Mouse (Mus musculus) kidney, postnatal 0 days (tissue): ENCODE data around the gene Ebf1. TPM values are rescaled to one million over a fixed set of nuclear protein-coding genes. Genes with fewer than 3 reads are reported as not detected.
A peak's percentile ranks its signal among the peaks of the same experiment; 100 is the strongest.

ENCODE experiments used
- ATAC-seq: fragments of 200-750 bp; cut with Nextera tagmentation; replicated peaks from 2 replicates; pipeline ENCODE4 v1.8.0; 2017; ENCODE audit warnings: low read depth, moderate number of reproducible peaks, moderate TSS enrichment, moderate library complexity; ENCODE audit not compliant: low FRiP score
- DNase-seq: peaks from one replicate; pipeline ENCODE4 v3.0.0-alpha.2; 2016; ENCODE audit warnings: low spot score
- H3K27ac ChIP-seq: fragments of 300-500 bp; sonication (generic); 2 replicates; pipeline ENCODE4 v1.5.1; 2014; ENCODE audit warnings: mild to moderate bottlenecking
- H3K27me3 ChIP-seq: fragments of 300-500 bp; sonication (generic); 2 replicates; pipeline ENCODE4 v1.6.1; 2014; ENCODE audit warnings: low read length, mixed read lengths; ENCODE audit not compliant: insufficient read depth
- H3K36me3 ChIP-seq: fragments of 300-500 bp; sonication (generic); 2 replicates; pipeline ENCODE4 v1.6.1; 2014; ENCODE audit warnings: low read length, mixed read lengths; ENCODE audit not compliant: insufficient read depth
- H3K4me1 ChIP-seq: fragments of 300-500 bp; sonication (generic); replicated peaks from 2 replicates; pipeline ENCODE4 v1.6.1; 2014; ENCODE audit warnings: antibody characterized with exemption, low read length, mixed read lengths; ENCODE audit not compliant: insufficient read depth
- H3K4me2 ChIP-seq: fragments of 300-500 bp; sonication (generic); 2 replicates; pipeline ENCODE4 v1.6.1; 2014; ENCODE audit warnings: mild to moderate bottlenecking, low read length, moderate library complexity, mixed read lengths
- H3K4me3 ChIP-seq: fragments of 300-500 bp; sonication (generic); replicated peaks from 2 replicates; pipeline ENCODE4 v1.5.1; 2014; ENCODE audit warnings: low read depth, low read length
- H3K9ac ChIP-seq: fragments of 300-500 bp; sonication (generic); 2 replicates; pipeline ENCODE4 v1.6.1; 2014; ENCODE audit warnings: low read depth, low read length
- H3K9me3 ChIP-seq: fragments of 300-500 bp; sonication (generic); replicated peaks from 2 replicates; pipeline ENCODE4 v1.6.1; 2016; ENCODE audit warnings: low read length, inconsistent platforms, mixed read lengths
- CTCF ChIP-seq: IDR thresholded peaks from 2 replicates; pipeline ENCODE4 v1.5.1; 2016; ENCODE audit warnings: antibody characterized with exemption, low read depth, mild to moderate bottlenecking, moderate library complexity
- WGBS: fragments of 180-500 bp; shearing (Covaris S2); extraction: QIAGEN DNeasy Blood & Tissue Kit; methylation state at CpG from one replicate; pipeline ENCODE4 v1.1.7; 2014; 5-methylcytosine and 5-hydroxymethylcytosine counted together
- polyA plus RNA-seq: library from polyadenylated mRNA; unstranded; fragments of >200 nt; fragmentation: Nextera tagmentation; extraction: Ambion mirVana; gene quantifications from 2 replicates; pipeline ENCODE4 v1.2.1, GENCODE M21; 2015

Gene Ebf1
- polyA plus RNA-seq, 1 experiment from 2014 or later, result 19.6 TPM

- ATAC-seq (no peak), DNase-seq (no peak)
- no peak overlapping the region for H3K4me2 ChIP-seq
- TF ChIP-seq CTCF, result no peak
- 37% methylated on average over 8 of the region's 8 CpGs for WGBS
- no peaks in the 10 kb centered on the region for H3K27me3 ChIP-seq
- no peak overlapping the region for H3K27ac ChIP-seq
- no peak overlapping the region for H3K9ac ChIP-seq
- H3K9me3 ChIP-seq, result no peaks in the 10 kb centered on the region
- H3K4me1 ChIP-seq, result no peaks in the 10 kb centered on the region
- no peak overlapping the region for H3K4me3 ChIP-seq
- H3K36me3 ChIP-seq, result no peaks in the 10 kb centered on the region
These were observed 307.8 kb downstream of the Ebf1 start for GRCm38 (mm10) chr11:44924896-44925295.

DNA sequence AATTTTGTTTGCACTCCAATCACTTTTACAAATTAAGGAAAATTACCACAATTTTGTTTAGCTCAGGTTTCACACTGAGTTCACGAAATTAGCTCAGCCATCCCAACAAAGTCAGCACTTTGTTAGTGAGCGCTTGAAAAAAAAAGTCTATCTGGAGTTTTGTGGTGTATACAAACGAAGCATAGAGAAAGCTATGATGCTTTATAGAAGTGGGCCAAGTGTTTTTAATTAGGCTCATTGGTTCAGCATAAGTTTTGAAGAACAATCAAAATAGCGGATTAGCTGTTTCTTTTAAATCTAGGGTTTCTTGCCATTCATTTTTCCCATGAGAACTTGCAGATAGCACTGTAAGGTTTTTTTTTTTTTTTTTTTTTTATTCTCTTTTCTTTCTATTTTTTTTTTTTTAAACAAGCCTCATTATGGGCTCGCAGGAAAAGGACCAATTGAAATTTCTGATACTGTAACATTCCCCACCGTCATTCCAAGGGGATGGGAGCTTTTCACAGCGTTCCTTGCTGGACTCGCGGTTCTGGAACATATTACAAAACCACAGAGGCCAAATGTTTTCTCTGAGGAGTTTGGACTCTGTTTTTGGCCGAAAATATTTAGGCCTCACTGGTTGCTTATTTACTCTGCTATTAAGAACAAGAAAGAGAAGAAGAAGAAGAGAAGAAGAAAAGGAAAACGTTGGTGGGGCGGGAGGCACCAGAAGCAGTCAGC, 308.8 kb downstream of the Ebf1 start:
- Histone ChIP-seq H3K9me3 (no peaks in the 10 kb centered on the region), H3K4me2 (no peak overlapping the region), H3K4me3 (no peak overlapping the region), H3K9ac (no peak overlapping the region), H3K36me3 (no peaks in the 10 kb centered on the region), H3K4me1 (no peaks in the 10 kb centered on the region), H3K27me3 (no peaks in the 10 kb centered on the region), H3K27ac (no peak overlapping the region)
- 83% methylated on average over 12 of the region's 12 CpGs for WGBS
- no peak for DNase-seq
- no peak for ATAC-seq
- no peak for TF ChIP-seq CTCF

GRCm38 (mm10) chr11:44928403-44928802, 311.3 kb downstream of the Ebf1 start:
- H3K27ac ChIP-seq, result no peak overlapping the region
- no peak overlapping the region for H3K4me3 ChIP-seq
- no peak for TF ChIP-seq CTCF
- no peak overlapping the region for H3K4me2 ChIP-seq
- 79% methylated on average over 6 of the region's 6 CpGs for WGBS
- no peaks in the 10 kb centered on the region for H3K27me3 ChIP-seq
- H3K36me3 ChIP-seq, result no peaks in the 10 kb centered on the region
- H3K9ac ChIP-seq, result no peak overlapping the region
- no peaks in the 10 kb centered on the region for H3K9me3 ChIP-seq
- no peak for ATAC-seq
- no peaks in the 10 kb centered on the region for H3K4me1 ChIP-seq
- no peak for DNase-seq

DNA sequence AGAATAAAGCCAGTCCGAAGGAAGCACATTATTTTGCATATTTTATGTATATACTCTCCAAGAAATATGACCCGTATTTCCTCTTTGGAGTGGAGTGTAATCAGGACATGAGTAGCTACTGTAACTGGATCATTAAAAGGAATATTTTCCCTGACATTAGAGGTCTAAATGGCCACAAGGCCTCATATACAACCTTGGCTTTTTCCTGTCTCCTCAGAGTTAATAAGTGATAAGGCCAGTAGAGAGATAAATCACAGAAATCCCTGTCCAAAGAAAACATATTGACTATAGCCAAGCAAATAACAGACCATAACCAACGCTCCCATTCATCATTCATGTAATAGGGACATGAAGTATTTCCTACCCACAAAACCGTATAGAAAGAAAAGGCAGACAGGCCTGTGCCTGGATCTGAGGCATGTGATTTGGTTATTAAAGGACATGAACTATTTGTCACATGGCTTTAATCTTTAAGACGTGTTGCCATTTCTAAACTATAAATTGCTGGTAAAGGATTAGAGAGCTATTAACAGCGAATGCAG, 315.9 kb downstream of the Ebf1 start:
- Histone ChIP-seq H3K27me3 (no peaks in the 10 kb centered on the region), H3K4me1 (no peaks in the 10 kb centered on the region), H3K27ac (no peak overlapping the region), H3K9ac (no peak overlapping the region), H3K36me3 (no peaks in the 10 kb centered on the region), H3K4me3 (no peak overlapping the region), H3K4me2 (no peak overlapping the region), H3K9me3 (no peaks in the 10 kb centered on the region)
- WGBS, result 48% methylated on average over 6 of the region's 6 CpGs
- no peak for ATAC-seq
- TF ChIP-seq CTCF, result no peak
- peak; percentile 77 for DNase-seq

DNA sequence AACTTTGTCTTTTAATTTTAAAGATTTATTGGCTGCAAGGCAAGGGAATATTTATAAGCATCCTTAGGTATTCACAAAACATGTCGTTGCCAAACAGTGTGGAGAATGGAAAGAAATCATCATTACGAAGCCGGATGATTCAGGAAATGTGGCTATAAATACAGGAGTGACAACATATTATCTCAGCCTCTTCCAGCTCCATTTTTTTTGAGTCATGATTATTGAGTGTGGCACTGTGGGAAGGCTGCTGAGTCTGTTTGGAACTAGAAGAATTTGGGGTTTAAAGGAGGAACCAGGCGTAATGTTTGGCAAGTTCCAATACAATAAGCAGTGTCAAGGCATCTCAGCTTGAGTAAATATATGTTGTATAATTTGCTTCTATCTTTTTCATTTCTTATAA, 326.7 kb downstream of the Ebf1 start:
- no peak overlapping the region for H3K27ac ChIP-seq
- WGBS, result 80% methylated on average over 4 of the region's 4 CpGs
- H3K27me3 ChIP-seq, result no peaks in the 10 kb centered on the region
- no peak overlapping the region for H3K4me2 ChIP-seq
- H3K4me1 ChIP-seq, result no peaks in the 10 kb centered on the region
- DNase-seq, result no peak
- H3K9me3 ChIP-seq, result no peaks in the 10 kb centered on the region
- no peak overlapping the region for H3K4me3 ChIP-seq
- H3K36me3 ChIP-seq, result no peaks in the 10 kb centered on the region
- TF ChIP-seq CTCF, result no peak
- H3K9ac ChIP-seq, result no peak overlapping the region
- ATAC-seq, result no peak

DNA sequence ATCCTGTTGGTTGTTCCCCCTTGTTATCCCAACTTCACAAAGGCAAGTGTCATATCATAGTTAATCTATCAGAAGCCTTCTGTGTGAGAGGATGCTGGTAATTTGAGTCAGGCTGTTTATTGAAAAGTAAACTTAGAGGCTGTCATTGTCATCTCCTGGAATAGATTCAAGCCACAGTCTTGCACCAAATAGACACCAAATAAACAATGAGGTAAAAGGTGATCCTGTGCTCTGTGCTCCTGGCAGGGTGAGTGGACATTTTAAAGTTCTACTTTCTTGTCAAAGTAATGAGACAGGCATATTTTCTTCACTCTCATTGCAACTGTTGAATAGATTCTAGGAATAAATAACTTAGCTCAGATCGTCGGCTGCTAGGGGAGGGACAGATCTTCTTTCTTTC, 327.3 kb downstream of the Ebf1 start:
- Histone ChIP-seq H3K9ac (no peak overlapping the region), H3K27ac (no peak overlapping the region), H3K4me1 (no peaks in the 10 kb centered on the region), H3K4me3 (no peak overlapping the region), H3K9me3 (no peaks in the 10 kb centered on the region), H3K4me2 (no peak overlapping the region), H3K36me3 (no peaks in the 10 kb centered on the region), H3K27me3 (no peaks in the 10 kb centered on the region)
- TF ChIP-seq CTCF, result no peak
- ATAC-seq, result no peak
- WGBS, result 65% methylated on average over 2 of the region's 2 CpGs
- DNase-seq, result no peak
